Mouse (Mus musculus) lung, postnatal 36 days (tissue): Measurements from ENCODE around the gene S100a11.
"Not testable (repeated sequence)": the region's sequence is repeated elsewhere in the genome, so short reads cannot be mapped to it uniquely, and the experiment has no call there.

ENCODE experiments used
- DNase-seq: peaks from one replicate; pipeline ENCODE4 v3.0.0; 2022; ENCODE audit warnings: mixed read lengths

S100a11 gene

DNA sequence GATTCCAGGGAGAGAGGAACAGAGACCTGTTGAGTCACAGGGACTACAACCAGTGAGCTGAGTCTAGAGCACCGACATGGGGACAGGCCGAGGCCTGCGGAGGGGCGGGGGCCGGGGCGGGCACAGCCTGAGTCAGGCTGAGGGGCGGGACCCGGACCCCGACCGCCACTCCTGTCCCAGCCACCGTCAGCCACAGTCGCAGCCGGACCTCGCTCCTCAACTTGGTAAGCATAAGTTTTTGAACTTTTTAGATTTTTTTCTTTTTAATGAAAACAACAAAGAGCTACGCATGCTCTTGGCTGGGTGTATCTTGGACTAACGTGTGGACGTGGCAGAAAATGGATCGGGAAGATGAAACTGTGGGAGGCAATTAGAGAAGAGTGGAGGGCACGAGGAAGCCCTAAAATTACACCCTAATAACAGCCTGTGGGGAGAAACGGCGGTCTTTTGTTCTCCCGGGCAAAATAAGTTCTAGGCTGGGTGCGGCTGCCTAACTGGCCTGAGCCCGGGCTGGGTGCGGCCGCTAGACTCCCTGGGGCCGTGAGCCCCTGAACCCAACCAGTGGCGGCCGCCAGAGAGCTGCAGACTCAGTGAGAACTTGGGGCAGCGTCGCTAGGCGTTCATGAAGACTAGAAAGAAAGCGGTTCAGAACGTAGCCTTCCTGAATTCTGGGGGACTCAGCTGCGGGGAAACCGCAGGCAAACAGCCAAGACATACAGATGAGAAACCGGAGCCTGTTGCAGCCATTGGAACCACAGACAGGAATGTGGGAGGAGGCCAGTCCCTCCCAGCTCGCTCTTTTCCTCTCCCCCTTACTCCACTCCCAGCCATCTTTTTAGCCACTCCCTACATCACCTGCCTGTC is at the start of gene S100a11:
Gene S100a11 (plus strand): TSS at position 159 of the 864 bp plus-strand sequence.
- DNase-seq = peak; percentile 80

DNA sequence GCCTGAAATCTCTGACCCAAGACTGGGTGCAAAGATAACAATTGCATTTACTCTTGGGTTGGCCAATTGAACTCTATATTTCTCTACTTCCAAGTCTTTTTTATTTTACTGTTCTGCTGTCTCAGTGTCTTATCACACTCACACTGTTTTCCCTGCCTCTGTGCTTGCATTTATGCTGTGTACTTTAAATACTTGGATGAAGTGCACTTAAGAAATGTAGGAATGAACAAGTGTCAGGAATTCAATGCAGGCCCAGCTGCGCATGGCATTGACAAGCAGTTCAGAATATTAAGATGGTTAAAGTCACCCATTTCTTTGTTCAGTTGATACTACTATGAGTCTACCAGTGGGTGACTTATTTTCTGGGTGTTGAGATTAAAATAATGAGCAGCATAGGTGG is 40.2 kb upstream of the S100a11 start:
- peak; percentile 6 for DNase-seq

DNA sequence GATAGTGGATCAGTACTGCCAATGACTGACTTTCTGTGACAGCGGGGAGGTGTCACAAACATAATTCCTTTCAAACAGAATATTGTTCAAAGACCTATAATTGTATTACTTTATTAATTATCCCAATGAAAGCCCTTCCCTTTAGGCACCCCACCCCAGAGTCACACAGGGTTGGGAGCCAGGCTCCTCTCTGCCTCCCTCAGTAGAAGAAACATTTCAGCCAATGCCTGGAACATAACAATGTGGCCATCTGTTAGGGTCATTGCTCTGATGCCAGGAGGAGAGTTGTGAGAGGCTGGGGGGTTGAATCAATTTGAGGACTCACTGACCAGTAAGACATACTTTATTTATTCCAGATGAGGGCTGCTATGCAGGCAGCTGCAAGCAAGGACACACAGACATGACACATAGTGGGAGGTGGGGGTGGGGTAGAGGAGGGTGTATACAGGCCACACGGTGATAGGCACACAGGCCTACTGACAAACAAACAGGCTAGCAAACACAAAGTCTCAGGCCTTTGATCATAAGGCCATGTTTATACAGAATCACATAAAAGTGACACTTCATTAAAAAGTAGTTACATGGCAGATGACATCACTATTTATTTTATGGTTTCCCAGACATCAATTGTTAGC is 38.2 kb upstream of the S100a11 start:
- no peak for DNase-seq

DNA sequence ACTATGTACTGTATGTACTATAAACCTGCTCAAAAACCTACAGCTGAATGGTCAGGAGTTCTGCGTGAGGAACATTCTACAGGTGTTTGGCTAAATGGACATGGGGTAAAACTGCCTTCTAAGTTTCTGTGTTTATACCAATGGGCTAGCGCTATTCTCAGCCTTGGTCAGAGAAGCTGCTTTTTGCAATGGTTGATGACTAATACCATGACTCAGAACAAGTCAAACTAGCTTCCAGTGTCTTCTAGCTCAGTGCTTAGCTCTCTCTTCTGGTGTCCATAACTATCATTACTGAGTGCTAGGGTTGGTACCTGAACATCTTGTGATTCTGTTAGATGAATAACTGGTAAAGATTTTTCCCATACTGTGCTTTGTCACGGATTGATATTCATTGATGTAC is 34.7 kb upstream of the S100a11 start:
- no peak for DNase-seq

DNA sequence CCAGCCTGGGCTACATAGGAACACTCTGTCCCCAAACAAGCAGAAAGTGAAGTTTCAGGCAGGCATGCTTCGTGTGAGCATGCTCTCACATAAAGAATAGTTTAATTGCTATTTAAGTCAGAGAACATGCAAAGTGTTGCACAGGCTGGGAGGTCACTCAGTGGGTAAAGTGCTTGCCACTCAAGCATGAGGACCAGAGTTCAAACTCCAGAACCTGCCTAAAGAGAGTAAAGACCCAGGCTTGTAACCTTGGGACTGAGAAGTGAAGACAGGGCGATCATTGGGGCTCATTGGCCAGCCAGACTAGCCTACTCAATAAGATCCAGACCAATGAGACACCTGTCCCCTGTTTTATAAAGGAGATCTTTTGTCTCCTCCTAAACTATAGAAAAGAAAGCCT is 31.7 kb upstream of the S100a11 start:
- no peak for DNase-seq

DNA sequence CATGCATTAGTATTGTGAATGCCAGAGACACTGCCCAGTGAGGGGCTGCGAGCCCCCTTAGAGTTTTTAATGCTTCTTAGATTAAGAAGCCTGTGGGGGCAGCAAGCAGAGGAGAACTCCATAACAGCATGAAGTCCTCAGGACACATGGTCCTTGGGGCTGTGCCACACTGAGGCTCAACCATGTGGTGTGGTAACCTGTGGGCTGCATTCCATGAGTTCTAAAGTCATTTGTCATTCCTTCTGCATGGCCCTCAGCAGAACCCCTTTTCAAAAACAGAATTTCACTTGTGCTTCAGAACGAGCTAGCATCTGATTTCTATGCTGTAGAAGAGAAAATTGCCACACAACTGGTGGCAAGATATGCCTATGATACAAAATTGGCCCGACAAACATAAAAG is 28.1 kb upstream of the S100a11 start:
- DNase-seq = no peak

DNA sequence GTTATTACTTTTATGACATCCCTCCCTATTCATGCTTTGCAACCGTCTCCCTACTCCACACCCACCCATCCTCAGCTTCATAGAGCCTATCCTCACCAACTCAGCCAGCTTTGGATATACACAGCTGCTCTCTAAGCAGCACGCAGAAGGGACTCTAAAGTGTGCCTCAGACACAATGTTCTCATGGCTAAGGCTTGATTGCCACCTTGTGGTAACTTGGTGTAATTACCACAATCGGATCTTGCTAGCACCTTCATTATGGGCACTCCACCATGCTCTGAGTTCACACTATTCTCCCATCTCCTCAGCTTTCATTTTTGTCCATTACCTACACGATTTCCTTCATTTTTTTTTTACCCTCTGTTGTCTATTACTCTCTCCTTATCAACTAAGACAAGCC is 26.3 kb upstream of the S100a11 start:
- DNase-seq = peak; percentile 82

DNA sequence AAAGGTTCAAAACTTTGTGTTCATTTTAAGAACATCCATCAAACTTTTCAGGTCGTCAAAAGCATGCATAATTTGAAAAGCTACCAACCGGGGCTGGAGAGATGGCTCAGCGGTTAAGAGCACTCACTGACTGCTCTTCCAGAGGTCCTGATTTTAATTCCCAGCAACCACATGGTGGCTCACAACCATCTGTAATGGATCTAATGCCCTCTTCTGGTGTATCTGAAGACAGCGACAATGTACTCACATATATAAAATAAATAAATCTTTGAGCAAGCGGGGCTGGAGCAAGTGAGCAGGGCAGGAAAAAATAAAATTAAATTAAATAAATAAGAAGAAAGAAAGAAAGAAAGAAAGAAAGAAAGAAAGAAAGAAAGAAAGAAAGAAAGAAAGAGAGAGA is 25.5 kb upstream of the S100a11 start:
- DNase-seq = not testable (repeated sequence)

DNA sequence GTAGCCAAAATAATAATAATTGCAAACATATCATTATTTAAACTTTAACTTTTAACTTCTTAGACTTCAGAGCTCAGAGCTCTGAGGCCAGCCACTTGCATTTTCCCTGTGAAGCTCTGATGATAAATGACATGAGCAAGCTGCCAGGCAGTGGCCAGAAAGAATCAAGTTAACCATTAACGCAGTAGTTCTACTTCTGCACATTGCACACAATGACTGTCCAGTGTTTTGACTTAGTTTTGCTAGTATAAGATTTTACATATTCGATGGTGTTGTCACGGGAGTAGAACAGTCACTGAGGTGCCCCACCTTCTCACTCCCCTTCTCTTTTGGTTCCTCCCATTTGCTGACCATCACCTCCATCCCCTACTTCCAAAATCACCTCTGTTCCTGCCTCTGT is 23.2 kb upstream of the S100a11 start:
- DNase-seq = no peak

DNA sequence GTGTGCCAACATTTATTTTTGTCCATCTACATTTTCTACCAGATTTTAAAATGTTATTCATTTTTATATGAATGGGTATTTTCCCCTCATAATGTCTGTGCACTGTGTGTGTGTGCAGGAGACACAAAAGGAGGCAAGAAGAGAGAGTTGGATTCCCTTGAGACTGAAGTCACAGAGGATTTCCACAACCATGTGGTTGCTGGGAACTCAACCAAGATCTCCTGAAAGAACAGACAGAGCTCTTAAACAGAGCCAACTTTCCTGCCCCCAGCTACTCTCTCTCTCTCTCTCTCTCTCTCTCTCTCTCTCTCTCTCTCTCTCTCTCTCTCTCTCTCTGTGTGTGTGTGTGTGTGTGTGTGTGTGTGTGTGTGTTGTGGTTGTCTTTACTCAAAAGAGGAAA is 21.2 kb upstream of the S100a11 start:
- DNase-seq = no peak

DNA sequence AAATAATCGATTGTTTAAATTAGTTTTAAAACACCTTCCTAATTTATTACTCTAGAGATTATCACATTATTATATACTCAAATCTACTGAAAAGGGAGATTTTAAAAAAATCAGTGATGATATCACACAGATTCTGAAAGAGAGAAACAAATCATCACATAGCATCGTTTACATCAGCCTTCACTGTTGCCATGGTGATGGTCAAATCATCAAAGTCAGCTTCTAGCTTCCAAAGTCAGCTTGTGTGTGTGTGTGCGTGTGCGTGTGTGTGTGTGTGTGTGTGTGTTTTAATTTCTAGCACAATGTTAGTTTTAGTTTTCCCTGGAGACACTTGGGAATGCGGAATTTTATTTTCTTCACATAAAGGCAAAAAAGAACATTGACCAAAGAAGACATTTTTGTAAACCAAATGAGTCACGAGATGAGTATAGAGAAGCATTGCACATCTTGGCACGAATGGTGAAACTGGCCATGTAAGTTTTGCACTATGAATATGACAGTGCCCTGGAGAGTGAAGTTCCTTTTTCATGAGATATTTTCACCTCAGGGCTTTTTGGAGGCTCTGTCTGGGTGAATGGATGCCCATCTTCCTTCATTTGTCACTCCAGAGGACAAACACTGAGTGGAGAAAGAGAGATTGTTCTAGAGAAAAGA is 15.6 kb upstream of the S100a11 start:
- no peak for DNase-seq

DNA sequence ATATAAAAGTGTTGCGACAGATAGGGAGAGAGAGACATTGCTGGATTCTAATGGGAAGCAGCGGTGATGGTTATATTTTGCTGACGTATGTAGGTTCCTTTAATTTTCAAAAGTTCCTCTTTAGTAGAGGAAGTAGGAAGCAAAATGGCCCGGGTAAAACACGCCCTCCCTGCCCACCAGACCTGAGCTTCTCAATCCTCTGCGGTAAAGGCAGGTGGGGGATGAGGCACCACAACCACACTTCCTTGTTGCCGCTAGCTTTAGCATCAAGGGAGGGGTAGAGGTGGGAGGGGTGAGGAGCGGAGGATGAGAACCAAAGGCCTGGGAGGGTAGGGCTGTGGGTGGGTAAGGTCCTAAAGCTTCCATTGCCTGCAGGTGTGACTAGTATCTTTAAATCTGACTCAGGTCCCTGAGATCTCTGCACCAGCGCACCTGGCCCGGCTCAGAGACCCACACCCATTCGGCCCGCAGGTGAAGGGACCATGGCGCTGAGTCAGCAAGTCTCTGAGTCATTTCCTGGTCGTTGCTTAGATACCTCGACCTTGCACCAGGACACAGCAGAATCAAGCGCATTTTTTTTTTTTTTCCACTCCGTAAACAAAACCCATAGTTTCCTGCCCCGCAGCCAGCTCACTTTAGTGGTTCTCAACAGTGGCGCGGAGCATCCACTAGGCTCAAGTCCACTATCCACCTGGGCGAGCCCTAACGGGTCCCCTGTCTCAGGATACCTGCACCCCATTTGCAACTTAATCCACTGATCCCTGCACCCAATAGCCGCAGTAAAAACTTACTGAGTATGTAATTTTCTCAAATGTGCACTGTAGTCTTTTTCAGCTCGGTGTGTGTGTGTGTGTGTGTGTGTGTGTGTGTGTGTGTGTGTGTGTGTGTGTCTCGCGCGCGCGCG is 14.1 kb upstream of the S100a11 start:
- DNase-seq = peak; percentile 90

DNA sequence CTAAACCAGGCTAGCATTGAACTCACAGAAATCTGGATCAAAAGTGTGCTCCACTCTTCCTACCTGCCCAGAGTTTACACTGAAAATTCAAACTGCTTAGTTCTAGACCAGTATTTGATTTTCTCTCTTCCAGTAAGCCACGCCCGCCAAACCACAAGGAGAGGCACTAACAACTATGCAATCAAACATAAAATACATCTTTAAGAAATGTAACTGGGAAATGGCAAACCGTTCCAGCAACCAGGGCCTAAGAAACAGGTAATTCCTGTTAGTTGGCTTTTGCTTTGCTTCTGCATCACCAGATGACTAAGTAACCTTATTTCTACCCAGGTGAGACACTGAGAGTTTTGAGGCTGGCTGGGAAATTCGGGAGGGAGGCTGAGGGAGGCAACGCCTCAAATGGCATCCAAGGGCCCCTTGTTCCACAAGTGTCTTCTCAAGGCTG is 13.4 kb upstream of the S100a11 start:
- peak; percentile 81 for DNase-seq

DNA sequence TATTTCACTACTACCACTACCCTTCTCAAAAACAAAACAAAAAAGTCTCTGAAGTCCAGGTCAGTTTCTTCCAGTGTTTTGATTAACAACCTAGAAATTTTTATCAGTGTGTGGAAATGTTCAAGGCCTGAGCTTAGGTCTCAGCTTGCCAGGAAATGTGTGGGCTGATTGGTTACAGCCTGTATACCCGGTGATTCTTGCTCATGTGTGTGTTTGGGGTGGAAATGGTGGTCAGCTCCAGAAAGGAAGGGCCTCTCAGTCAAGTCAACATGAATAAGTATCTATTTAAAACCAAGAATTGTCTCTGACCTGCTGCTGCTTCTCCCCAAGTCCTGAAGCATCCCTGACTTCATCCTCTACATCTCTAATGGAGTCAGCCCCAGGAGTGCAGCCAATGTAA is 11.0 kb upstream of the S100a11 start:
- DNase-seq = no peak

DNA sequence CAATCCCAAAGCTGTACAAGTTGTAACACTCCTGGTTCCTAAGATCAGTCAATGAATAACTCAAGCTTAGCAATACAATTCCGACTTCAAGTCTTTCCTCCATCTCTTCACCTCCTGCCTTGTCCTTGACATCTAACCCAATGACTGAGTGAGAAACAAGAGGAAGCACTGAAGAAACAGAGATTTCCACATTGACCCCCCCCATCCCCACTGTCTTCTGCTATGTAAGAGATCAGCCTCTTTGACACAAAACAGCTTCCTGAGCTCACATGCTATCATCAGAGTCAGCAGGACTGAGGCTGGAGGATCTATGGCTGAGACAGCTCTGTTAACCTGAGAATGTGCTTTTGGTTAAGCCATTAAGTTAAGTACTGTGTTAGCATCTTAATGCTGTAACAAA is 9.3 kb upstream of the S100a11 start:
- DNase-seq = peak; percentile 19

DNA sequence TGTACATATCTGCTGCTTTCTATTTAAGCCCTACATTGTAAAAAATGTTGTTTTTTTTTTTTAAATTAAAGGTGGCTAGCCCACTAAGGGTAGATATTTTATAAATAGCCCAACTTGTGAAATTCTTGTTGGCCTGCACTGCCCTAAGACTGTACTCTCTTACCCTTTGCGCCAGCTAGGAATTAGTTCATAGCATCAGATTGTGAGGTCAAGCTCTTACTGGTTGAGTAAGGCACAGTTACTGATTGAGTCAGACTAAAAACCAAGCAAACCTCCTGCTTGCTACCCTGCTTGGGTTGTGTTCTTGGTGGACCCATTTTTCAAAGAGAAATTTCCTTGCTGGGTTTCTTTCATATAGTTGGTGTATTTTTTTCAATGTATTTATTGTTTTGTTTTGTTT is 8.5 kb upstream of the S100a11 start:
- no peak for DNase-seq

DNA sequence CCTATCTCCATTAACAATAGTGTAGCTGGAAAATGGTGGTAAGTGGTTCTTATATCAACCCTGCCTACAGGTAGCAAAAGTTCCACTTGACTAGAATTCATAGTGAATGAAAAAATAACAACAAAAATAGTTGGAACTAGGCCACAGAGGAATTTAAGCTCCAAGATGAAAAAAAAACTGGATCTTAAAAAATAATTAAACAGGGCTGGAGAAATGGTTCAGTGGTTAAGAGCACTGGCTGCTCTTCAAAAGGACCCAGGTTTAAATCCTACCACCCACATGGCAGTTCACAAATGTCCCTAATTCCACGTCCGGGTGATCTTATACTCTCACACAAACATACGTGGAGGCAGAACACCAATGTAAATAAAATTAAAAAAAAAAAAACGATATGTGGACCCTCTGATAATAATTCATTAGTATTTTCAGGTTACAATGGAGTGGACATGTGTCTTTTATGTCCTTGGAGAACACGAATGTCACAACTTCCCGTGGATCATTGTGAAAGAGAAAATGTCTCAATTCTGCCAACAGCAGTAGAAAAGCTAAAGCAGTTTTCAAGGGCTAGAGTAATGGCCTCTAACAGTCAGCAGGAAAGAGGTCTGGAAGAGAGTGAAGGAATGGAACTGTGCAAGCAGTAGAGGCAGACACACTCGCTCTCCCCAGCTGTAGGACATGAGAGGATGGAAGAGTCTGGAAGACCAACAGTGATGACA is 7.7 kb upstream of the S100a11 start:
- DNase-seq = peak; percentile 38

DNA sequence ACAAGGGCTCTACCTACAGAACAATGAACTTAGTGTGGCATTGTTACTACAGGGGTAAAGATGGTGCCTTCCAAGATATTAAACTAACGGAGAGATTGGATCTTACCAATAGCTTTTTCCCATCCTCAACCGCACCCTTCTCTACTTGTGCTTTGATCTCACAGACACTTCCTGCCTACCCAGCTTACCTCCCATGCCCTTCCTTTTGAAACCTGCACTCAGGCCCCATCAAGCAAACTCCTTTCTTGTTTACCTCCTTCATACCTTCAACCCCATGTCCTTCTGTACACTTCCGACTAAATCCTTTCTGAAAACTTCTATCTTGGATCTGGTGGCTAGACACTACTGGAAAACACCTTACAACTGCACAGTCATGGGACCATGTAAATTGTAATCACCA is 5.7 kb upstream of the S100a11 start:
- DNase-seq = no peak

DNA sequence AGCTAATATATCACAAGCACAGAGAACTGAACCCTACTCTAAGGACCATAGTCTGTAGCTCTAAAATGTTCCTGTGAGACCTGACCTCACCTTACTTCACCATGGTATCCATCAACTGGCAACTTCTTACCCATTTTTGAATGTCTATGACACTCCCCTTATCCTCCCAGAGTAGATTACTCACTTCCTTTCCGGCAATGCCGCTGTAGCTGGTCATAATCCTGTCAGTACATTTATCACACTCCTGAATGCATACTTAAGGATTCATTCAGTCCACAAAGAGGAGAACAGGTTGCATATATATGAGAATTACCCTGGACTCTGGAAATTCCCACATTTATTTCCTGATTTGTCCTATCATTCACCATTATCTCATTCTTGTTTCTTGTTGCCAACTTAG is 2.9 kb upstream of the S100a11 start:
- DNase-seq = no peak

DNA sequence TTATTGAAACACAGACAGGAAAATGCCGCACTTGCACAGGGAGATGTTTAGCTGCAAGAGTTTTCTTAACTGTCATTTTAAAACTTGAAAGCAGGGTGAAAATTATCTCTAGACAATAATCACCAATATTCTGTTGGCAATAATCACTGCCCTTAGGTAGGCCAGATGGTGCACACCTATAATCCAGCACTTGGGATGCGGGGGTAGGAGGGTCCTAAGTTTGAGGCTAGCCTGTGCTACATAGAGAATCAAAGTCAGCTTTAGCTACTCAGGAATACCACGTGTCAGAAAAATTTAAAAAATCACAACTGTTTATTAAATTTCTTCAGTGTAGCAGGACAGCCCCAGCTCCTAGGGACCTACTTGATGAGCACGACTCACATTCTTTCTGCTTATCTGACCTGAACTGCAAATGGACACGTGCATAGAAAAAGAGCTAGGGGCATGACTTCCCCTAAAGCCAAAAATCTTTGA is 395 bp upstream of the S100a11 start:
- DNase-seq = no peak

DNA sequence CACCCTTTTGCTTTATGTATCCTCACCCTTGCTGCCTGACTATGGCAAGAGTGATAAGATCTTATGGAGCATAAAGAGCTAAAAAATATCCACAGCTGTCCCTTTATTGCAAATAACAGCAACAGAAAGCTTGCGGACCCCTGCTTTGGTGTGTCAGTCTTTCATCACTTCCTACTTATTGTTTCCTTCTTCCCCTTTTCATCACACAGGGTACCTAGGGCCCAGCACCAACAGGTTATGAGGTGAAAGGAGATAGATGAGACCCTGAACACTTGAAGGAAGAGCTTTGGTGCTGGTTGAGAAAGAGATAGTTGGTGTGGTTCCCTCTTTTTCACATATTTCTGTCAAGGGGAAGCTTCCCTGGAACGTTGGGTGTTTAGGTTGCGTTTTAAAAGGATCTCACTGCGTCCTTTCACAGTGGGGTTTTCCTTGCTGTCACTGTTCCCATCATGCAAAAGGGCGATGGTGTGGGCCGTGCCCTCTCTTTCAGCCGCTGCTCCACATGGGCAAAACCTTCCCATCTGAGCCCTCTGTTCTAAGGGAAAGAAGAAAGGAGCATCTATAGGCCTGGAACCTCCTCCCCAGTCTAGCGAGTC is 1.3 kb downstream of the S100a11 start:
- DNase-seq = no peak

DNA sequence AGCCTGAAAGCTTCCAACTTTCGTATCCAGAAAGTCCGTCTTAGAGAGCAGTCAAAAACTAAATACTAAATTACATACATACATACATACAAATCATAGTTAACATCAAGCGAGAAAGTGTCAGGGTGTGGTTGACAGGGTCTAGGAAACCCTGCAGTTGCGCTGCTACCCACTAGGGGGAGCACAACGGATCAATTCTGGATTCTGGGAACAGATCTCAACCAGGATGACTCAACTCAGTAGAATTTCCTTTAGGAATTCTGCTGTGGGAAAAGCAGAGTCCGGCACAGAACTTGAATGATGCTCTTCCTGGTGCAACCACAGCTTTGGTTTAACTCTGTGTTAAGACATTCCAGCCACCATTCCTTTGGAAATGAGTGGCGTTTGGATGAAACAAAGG is 2.3 kb downstream of the S100a11 start:
- DNase-seq = peak; percentile 82
